Mouse (Mus musculus): ENCODE measurements around the gene Ephb2. TPM values are rescaled to one million over a fixed set of nuclear protein-coding genes. Genes with fewer than 3 reads are reported as not detected.

Ephb2 gene
- polyA plus RNA-seq, 1 experiment from 2014 or later = 2.3 TPM

- TF ChIP-seq EP300 (optimal IDR thresholded peaks at IDR 0.05) = no peak
- peak; percentile 20; the same call in 1 of the 2 replicates for TF ChIP-seq CTCF (IDR thresholded peaks at IDR 0.05; ENCODE audit: low read depth)
- peak; percentile 34 for DNase-seq (ENCODE audit: low spot score)
- Histone ChIP-seq H3K4me3 (ENCODE audit: low read depth, low read length) (no peak overlapping the region), H3K4me2 (replicated peaks; ENCODE audit: low read depth) (0 out of 2 replicates have a peak overlapping the region, but pooled peaks have one; percentile 5), H3K9me3 (ENCODE audit: control insufficient read depth, low read length) (no peaks in the 10 kb centered on the region), H3K27me3 (ENCODE audit: control insufficient read depth, insufficient read depth, low read length) (no peaks in the 10 kb centered on the region), H3K9ac (ENCODE audit: low read length) (no peak overlapping the region), H3K4me1 (replicated peaks; ENCODE audit: control insufficient read depth, insufficient read depth) (peaks cover 7% of the 10 kb centered on the region; the same call in 1 of the 2 replicates), H3K36me3 (ENCODE audit: control insufficient read depth, insufficient read depth, low read length) (no peaks in the 10 kb centered on the region), H3K27ac (replicated peaks) (peak overlapping the region; percentile 65; the same call in 1 of the 2 replicates)
- 51% methylated on average over 13 of the region's 13 CpGs for WGBS
- ATAC-seq (ENCODE audit: low FRiP score, low TSS enrichment) = no peak; the same call in 1 of the 2 replicates
These were observed 53.8 kb downstream of the Ephb2 start for GRCm38 (mm10) chr4:136781868-136782578.

- no peak overlapping the region for H3K4me2 ChIP-seq (replicated peaks; ENCODE audit: low read depth)
- peak; percentile 52 for DNase-seq (ENCODE audit: low spot score)
These were observed 55.4 kb downstream of the Ephb2 start for GRCm38 (mm10) chr4:136780201-136780895.

GRCm38 (mm10) chr4:136779156-136779555 is 56.6 kb downstream of the Ephb2 start:
- Histone ChIP-seq H3K4me2 (replicated peaks; ENCODE audit: low read depth) (no peak overlapping the region), H3K9me3 (ENCODE audit: control insufficient read depth, low read length) (no peaks in the 10 kb centered on the region), H3K4me3 (ENCODE audit: low read depth, low read length) (no peak overlapping the region), H3K36me3 (ENCODE audit: control insufficient read depth, insufficient read depth, low read length) (no peaks in the 10 kb centered on the region), H3K4me1 (replicated peaks; ENCODE audit: control insufficient read depth, insufficient read depth) (peaks cover 14% of the 10 kb centered on the region), H3K9ac (ENCODE audit: low read length) (no peak overlapping the region), H3K27ac (replicated peaks) (no peak overlapping the region), H3K27me3 (ENCODE audit: control insufficient read depth, insufficient read depth, low read length) (no peaks in the 10 kb centered on the region)
- TF ChIP-seq EP300 (optimal IDR thresholded peaks at IDR 0.05) (no peak), CTCF (IDR thresholded peaks at IDR 0.05; ENCODE audit: low read depth) (no peak)
- 70% methylated on average over 11 of the region's 11 CpGs for WGBS
- DNase-seq (ENCODE audit: low spot score) (no peak), ATAC-seq (ENCODE audit: low FRiP score, low TSS enrichment) (no peak)

More at GRCm38 (mm10) chr4:136780201-136780895, 55.4 kb downstream of the Ephb2 start:
- H3K27ac ChIP-seq (replicated peaks) = peak overlapping the region; percentile 25; the same call in 1 of the 2 replicates
- H3K36me3 ChIP-seq (ENCODE audit: control insufficient read depth, insufficient read depth, low read length) = no peaks in the 10 kb centered on the region
- no peak for TF ChIP-seq EP300 (optimal IDR thresholded peaks at IDR 0.05)
- no peak for TF ChIP-seq CTCF (IDR thresholded peaks at IDR 0.05; ENCODE audit: low read depth)
- H3K9ac ChIP-seq (ENCODE audit: low read length) = no peak overlapping the region
- H3K4me3 ChIP-seq (ENCODE audit: low read depth, low read length) = no peak overlapping the region
- H3K4me1 ChIP-seq (replicated peaks; ENCODE audit: control insufficient read depth, insufficient read depth) = peaks cover 14% of the 10 kb centered on the region
- WGBS = 45% methylated on average over 20 of the region's 20 CpGs
- no peaks in the 10 kb centered on the region for H3K27me3 ChIP-seq (ENCODE audit: control insufficient read depth, insufficient read depth, low read length)
- peak; percentile 43; the same call in 1 of the 2 replicates for ATAC-seq (ENCODE audit: low FRiP score, low TSS enrichment)
- H3K9me3 ChIP-seq (ENCODE audit: control insufficient read depth, low read length) = no peaks in the 10 kb centered on the region

GRCm38 (mm10) chr4:136776471-136776892 is 59.3 kb downstream of the Ephb2 start:
- no peak overlapping the region for H3K4me3 ChIP-seq (ENCODE audit: low read depth, low read length)
- TF ChIP-seq EP300 (optimal IDR thresholded peaks at IDR 0.05) (no peak), CTCF (IDR thresholded peaks at IDR 0.05; ENCODE audit: low read depth) (no peak)
- H3K9ac ChIP-seq (ENCODE audit: low read length) = no peak overlapping the region
- WGBS = 10% methylated on average over 9 of the region's 9 CpGs
- H3K9me3 ChIP-seq (ENCODE audit: control insufficient read depth, low read length) = no peaks in the 10 kb centered on the region
- DNase-seq (ENCODE audit: low spot score) (no peak), ATAC-seq (ENCODE audit: low FRiP score, low TSS enrichment) (no peak)
- no peaks in the 10 kb centered on the region for H3K27me3 ChIP-seq (ENCODE audit: control insufficient read depth, insufficient read depth, low read length)
- peak overlapping the region; percentile 45; the same call in 1 of the 2 replicates for H3K27ac ChIP-seq (replicated peaks)
- H3K36me3 ChIP-seq (ENCODE audit: control insufficient read depth, insufficient read depth, low read length) = no peaks in the 10 kb centered on the region
- peaks cover 10% of the 10 kb centered on the region for H3K4me1 ChIP-seq (replicated peaks; ENCODE audit: control insufficient read depth, insufficient read depth)
- 0 out of 2 replicates have a peak overlapping the region, but pooled peaks have one; percentile 25 for H3K4me2 ChIP-seq (replicated peaks; ENCODE audit: low read depth)

GRCm38 (mm10) chr4:136775903-136776302 is 59.9 kb downstream of the Ephb2 start:
- H3K9ac ChIP-seq (ENCODE audit: low read length) = no peak overlapping the region

More at GRCm38 (mm10) chr4:136775903-136776302, 59.9 kb downstream of the Ephb2 start:
- H3K4me1 ChIP-seq (replicated peaks; ENCODE audit: control insufficient read depth, insufficient read depth) = peaks cover 7% of the 10 kb centered on the region
- ATAC-seq (ENCODE audit: low FRiP score, low TSS enrichment) = no peak
- no peak for DNase-seq (ENCODE audit: low spot score)
- WGBS = 88% methylated on average over 2 of the region's 2 CpGs
- no peak overlapping the region for H3K4me2 ChIP-seq (replicated peaks; ENCODE audit: low read depth)
- TF ChIP-seq CTCF (IDR thresholded peaks at IDR 0.05; ENCODE audit: low read depth) (no peak), EP300 (optimal IDR thresholded peaks at IDR 0.05) (no peak)
- no peaks in the 10 kb centered on the region for H3K36me3 ChIP-seq (ENCODE audit: control insufficient read depth, insufficient read depth, low read length)
- no peaks in the 10 kb centered on the region for H3K27me3 ChIP-seq (ENCODE audit: control insufficient read depth, insufficient read depth, low read length)
- H3K27ac ChIP-seq (replicated peaks) = no peak overlapping the region
- no peaks in the 10 kb centered on the region for H3K9me3 ChIP-seq (ENCODE audit: control insufficient read depth, low read length)
- H3K4me3 ChIP-seq (ENCODE audit: low read depth, low read length) = no peak overlapping the region
